Mouse (Mus musculus): ENCODE measurements at regions not wholly inside any gene's neighbourhood (a gene's known extent, or its start where the extent isn't known, plus 50 kb on each side); places are given as distances from the start of the nearest gene placed in this dataset.

DNA sequence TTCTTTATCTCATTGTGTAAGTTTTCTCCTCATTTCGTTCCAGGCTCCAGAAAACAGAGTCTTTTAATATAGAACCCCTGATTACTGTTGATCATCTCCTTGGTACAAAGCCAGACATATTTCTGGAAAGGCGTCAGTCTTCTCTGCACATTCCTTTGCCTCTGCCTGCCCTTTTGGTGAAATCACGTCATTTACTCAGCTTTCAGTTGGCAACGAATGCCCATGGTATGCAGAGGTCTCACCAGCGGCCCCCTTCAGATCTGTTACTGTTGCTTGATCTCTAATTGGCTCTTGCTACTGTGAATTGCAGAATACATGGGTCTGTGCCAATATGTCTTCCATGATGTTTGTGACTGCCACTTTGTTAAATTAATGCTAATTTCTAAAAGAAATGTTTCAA is 412.0 kb upstream of the Pitx2 start:
- TF ChIP-seq MXI1 (IDR thresholded peaks at IDR 0.05; ENCODE audit: low read depth, low read length) (no peak), MEF2A (IDR thresholded peaks at IDR 0.05; ENCODE audit: borderline replicate concordance, low read depth, low read length) (no peak), MAX (IDR thresholded peaks at IDR 0.05; ENCODE audit: low read length) (no peak), POLR2A (IDR thresholded peaks at IDR 0.05; ENCODE audit: low read depth, low read length) (no peak), MAFK (IDR thresholded peaks at IDR 0.05; ENCODE audit: insufficient replicate concordance, low read length) (no peak), NRF1 (IDR thresholded peaks at IDR 0.05; ENCODE audit: low read depth, low read length) (no peak), CTCF (conservative IDR thresholded peaks at IDR 0.05 in 1 of 2, IDR thresholded peaks at IDR 0.05 in 1 of 2; ENCODE audit: low read depth in 2 of 2, low read length in 2 of 2) (no peak), EP300 (IDR thresholded peaks at IDR 0.05; ENCODE audit: low read length) (no peak), USF1 (IDR thresholded peaks at IDR 0.05; ENCODE audit: low read depth, low read length) (no peak), TBP (conservative IDR thresholded peaks at IDR 0.05; ENCODE audit: low read depth, low read length) (no peak), MYC (IDR thresholded peaks at IDR 0.05; ENCODE audit: low read depth, low read length) (no peak), UBTF (IDR thresholded peaks at IDR 0.05; ENCODE audit: low read depth, low read length) (no peak), E2F4 (IDR thresholded peaks at IDR 0.05; ENCODE audit: insufficient replicate concordance, low read depth, low read length) (no peak), POLR2AphosphoS2 (IDR thresholded peaks at IDR 0.05; ENCODE audit: low read depth, low read length) (no peak)

Measured in CH12.LX (cell line).